Mouse (Mus musculus) olfactory bulb, adult 2 months (tissue): ENCODE measurements around the gene Xiap.

Source experiments
- CTCF ChIP-seq: fragments of 200-500 bp; IDR thresholded peaks from 2 replicates; pipeline ENCODE4 v1.5.1; 2012; ENCODE audit warnings: low read depth, mild to moderate bottlenecking, low read length, moderate library complexity; ENCODE audit not compliant: insufficient read depth
- POLR2A ChIP-seq: fragments of 200-500 bp; IDR thresholded peaks from 2 replicates; pipeline ENCODE4 v1.6.1; 2012; ENCODE audit warnings: mild to moderate bottlenecking, low read depth, low read length, moderate library complexity; ENCODE audit not compliant: insufficient read depth

DNA sequence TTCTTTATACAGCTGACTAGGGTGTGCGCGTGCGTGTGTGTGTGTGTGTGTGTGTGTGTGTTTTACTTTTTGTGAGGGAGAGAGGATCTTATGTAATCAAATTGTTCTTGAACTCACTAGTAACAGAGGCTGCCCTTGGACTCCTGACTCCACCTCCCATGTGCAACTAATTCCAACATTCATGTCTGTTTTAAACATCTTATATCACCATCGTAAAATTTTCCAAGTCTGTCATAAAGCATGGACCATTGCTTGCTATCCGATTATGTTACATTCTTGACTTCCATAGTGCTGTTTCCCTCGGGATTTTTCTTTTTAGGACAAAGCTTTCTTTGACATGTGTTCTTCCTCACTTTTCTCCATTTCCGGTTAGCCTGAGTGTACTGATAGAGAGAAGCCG, 28.3 kb downstream of the Xiap start:
- TF ChIP-seq POLR2A (no peak), CTCF (no peak)
